Mouse (Mus musculus) erythroblast, embryonic 14.5 days (primary cell): Measurements from ENCODE around the gene Ltn1. TPM values are rescaled to one million over a fixed set of nuclear protein-coding genes. Genes with fewer than 3 reads are reported as not detected.

ENCODE experiments used
- H3K27me3 ChIP-seq: 2 replicates; pipeline ENCODE4 v1.6.1; 2012; ENCODE audit warnings: inconsistent platforms; ENCODE audit not compliant: control insufficient read depth
- H3K36me3 ChIP-seq: 2 replicates; pipeline ENCODE4 v1.6.1; 2012; ENCODE audit warnings: mild to moderate bottlenecking, inconsistent platforms; ENCODE audit not compliant: control insufficient read depth
- H3K4me1 ChIP-seq: 2 replicates; pipeline ENCODE4 v1.6.1; 2012; ENCODE audit warnings: inconsistent platforms; ENCODE audit not compliant: control insufficient read depth
- H3K4me3 ChIP-seq: replicated peaks from 2 replicates; pipeline ENCODE3; 2012; ENCODE audit warnings: moderate library complexity, mild to moderate bottlenecking, inconsistent platforms
- H3K9me3 ChIP-seq: 2 replicates; pipeline ENCODE4 v1.6.1; 2012; ENCODE audit warnings: low read length, inconsistent platforms, mixed read lengths; ENCODE audit not compliant: control insufficient read depth
- GATA1 ChIP-seq: IDR thresholded peaks from 2 replicates; pipeline ENCODE4 v1.6.1; 2012; ENCODE audit warnings: low read length, inconsistent platforms, mixed read lengths
- TAL1 ChIP-seq: IDR thresholded peaks from 3 replicates; pipeline ENCODE4 v1.6.1; 2012; ENCODE audit warnings: low read length, inconsistent platforms, mixed read lengths
- polyA plus RNA-seq: library from polyadenylated mRNA; stranded (reverse); fragments of >175 nt; gene quantifications from 2 replicates; pipeline ENCODE4 v1.2.3, GENCODE M21; 2012

Gene Ltn1
- polyA plus RNA-seq, 1 experiment: 0.07 TPM

- peaks cover 22% of the 10 kb centered on the region for H3K4me1 ChIP-seq
- TF ChIP-seq TAL1: no peak
- no peaks in the 10 kb centered on the region for H3K9me3 ChIP-seq
- no peak overlapping the region for H3K4me3 ChIP-seq
- no peaks in the 10 kb centered on the region for H3K36me3 ChIP-seq
- H3K27me3 ChIP-seq: peaks cover 13% of the 10 kb centered on the region
Observed at GRCm38 (mm10) chr16:87443245-87443644, 10.8 kb upstream of the Ltn1 start.

DNA sequence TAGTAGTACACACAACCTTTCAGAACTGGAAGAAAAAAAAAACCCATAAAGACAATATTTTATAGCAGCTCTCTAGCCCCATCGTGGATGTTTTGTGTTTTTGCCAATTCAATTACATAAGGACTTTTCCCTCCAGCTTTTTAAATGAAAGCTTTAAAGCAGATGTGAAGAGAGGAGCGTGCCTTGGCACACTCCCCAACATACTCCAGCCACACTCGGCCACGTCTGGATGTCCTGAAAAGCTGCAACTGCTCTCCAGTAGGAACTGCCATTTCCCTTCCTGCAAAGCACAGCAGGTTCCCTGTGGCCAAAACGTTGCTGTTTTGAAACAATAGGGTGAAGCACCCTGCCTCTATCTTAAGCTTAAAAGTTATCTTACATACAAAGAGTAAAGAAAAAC, 9.9 kb upstream of the Ltn1 start:
- H3K27me3 ChIP-seq: peaks cover 13% of the 10 kb centered on the region
- no peak overlapping the region for H3K4me3 ChIP-seq
- H3K4me1 ChIP-seq: peaks cover 22% of the 10 kb centered on the region
- no peaks in the 10 kb centered on the region for H3K36me3 ChIP-seq
- H3K9me3 ChIP-seq: no peaks in the 10 kb centered on the region
- TF ChIP-seq GATA1: no peak
- TF ChIP-seq TAL1: no peak

DNA sequence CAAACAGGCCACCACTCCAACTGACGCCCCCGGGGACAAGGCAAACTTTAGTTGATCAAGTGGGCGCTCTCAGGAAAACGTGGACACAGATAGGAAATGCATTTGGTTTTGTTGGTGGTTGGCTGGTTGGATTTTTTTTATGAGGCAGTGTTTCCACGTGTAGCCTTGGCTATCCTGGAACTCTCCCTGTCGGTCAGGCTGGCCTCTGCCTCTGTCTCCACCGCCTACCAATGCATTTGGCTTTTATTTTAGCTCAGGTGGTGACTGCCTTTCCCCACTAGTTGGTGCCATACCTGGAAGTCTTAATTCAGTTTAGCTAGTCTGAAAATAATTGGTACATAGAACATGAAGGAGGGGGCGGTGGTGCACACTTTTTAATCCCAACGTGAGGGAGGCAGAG, 8.7 kb upstream of the Ltn1 start:
- H3K4me1 ChIP-seq: peaks cover 22% of the 10 kb centered on the region
- TF ChIP-seq GATA1: no peak
- TF ChIP-seq TAL1: no peak
- peak overlapping the region; percentile 94 for H3K4me3 ChIP-seq
- H3K9me3 ChIP-seq: no peaks in the 10 kb centered on the region
- peaks cover 1% of the 10 kb centered on the region; the same call in 1 of the 2 replicates for H3K36me3 ChIP-seq
- H3K27me3 ChIP-seq: peaks cover 11% of the 10 kb centered on the region

GRCm38 (mm10) chr16:87440184-87440686, 7.8 kb upstream of the Ltn1 start, which contains the start of gene Rwdd2b:
Gene Rwdd2b, minus strand, starts transcription at chr16:87440573.
- Histone ChIP-seq H3K4me3 (peak within 1 kb of the TSS; percentile 94), H3K9me3 (no peaks in the 10 kb centered on the region), H3K36me3 (peaks cover 4% of the 10 kb centered on the region; the same call in 1 of the 2 replicates), H3K4me1 (peaks cover 25% of the 10 kb centered on the region), H3K27me3 (peaks cover 11% of the 10 kb centered on the region)
- TF ChIP-seq GATA1: no peak
- no peak for TF ChIP-seq TAL1

GRCm38 (mm10) chr16:87438697-87439096, 6.3 kb upstream of the Ltn1 start:
- H3K4me3 ChIP-seq: no peak overlapping the region

DNA sequence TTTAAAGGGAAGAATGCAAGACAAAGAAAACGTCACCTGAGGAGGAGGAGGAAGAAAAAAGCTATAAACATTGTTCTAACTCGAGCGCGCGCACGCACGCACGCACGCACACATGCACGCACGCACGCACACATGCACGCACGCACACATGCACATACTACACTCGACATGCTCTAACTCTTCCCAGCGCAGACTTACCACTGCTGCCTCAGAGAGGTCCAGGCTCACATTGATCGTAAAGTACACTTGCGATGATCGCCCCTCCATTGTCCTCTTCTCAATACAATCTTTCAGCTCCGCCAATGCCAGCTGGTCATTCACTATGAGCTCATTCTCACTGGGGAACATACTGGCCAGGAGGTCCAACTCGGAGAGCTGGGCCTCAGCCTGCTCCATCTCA, 4.7 kb upstream of the Ltn1 start:
- Histone ChIP-seq H3K27me3 (no peaks in the 10 kb centered on the region), H3K4me3 (no peak overlapping the region), H3K36me3 (peaks cover 6% of the 10 kb centered on the region), H3K9me3 (no peaks in the 10 kb centered on the region), H3K4me1 (peaks cover 35% of the 10 kb centered on the region)
- no peak for TF ChIP-seq TAL1

More at GRCm38 (mm10) chr16:87438697-87439096, 6.3 kb upstream of the Ltn1 start:
- peaks cover 6% of the 10 kb centered on the region for H3K36me3 ChIP-seq
- H3K4me1 ChIP-seq: peaks cover 29% of the 10 kb centered on the region
- H3K9me3 ChIP-seq: no peaks in the 10 kb centered on the region
- TF ChIP-seq GATA1 (no peak), TAL1 (no peak)
- H3K27me3 ChIP-seq: peaks cover 4% of the 10 kb centered on the region

GRCm38 (mm10) chr16:87435411-87436205, 3.2 kb upstream of the Ltn1 start:
- H3K9me3 ChIP-seq: no peaks in the 10 kb centered on the region
- H3K4me1 ChIP-seq: peaks cover 37% of the 10 kb centered on the region
- H3K4me3 ChIP-seq: no peak overlapping the region
- no peak for TF ChIP-seq GATA1
- TF ChIP-seq TAL1: no peak
- no peaks in the 10 kb centered on the region for H3K27me3 ChIP-seq
- peaks cover 6% of the 10 kb centered on the region for H3K36me3 ChIP-seq

GRCm38 (mm10) chr16:87434946-87435345, 2.5 kb upstream of the Ltn1 start:
- H3K4me3 ChIP-seq: no peak overlapping the region
- peaks cover 41% of the 10 kb centered on the region for H3K4me1 ChIP-seq
- TF ChIP-seq GATA1 (no peak), TAL1 (no peak)
- peaks cover 6% of the 10 kb centered on the region for H3K36me3 ChIP-seq
- no peaks in the 10 kb centered on the region for H3K27me3 ChIP-seq
- no peaks in the 10 kb centered on the region for H3K9me3 ChIP-seq

GRCm38 (mm10) chr16:87434266-87434665, 1.9 kb upstream of the Ltn1 start:
- H3K4me1 ChIP-seq: peaks cover 39% of the 10 kb centered on the region
- H3K36me3 ChIP-seq: peaks cover 11% of the 10 kb centered on the region

More at GRCm38 (mm10) chr16:87434266-87434665, 1.9 kb upstream of the Ltn1 start:
- Histone ChIP-seq H3K27me3 (no peaks in the 10 kb centered on the region), H3K9me3 (no peaks in the 10 kb centered on the region), H3K4me3 (no peak overlapping the region)
- TF ChIP-seq TAL1: no peak
- no peak for TF ChIP-seq GATA1
